Mouse (Mus musculus) left cerebral cortex, adult 18-20 months (tissue): ENCODE data around the gene Ccl6. TPM values are rescaled to one million over a fixed set of nuclear protein-coding genes. Genes with fewer than 3 reads are reported as not detected.

Experiments
- DNase-seq, 2 experiments: peaks; one replicate each; pipeline ENCODE4 v3.0.0; 2021 to 2022; ENCODE audit warnings: low spot score in 2 of 2, mixed read lengths in 1 of 2
- total RNA-seq, 2 experiments: library from RNA; stranded (reverse); gene quantifications; 2 replicates each; pipeline ENCODE4 v1.2.3; 2021

Ccl6 gene
- total RNA-seq, 2 experiments from 2014 or later: 0.75 to 0.98 TPM

GRCm38 (mm10) chr11:83598207-83598837 is 5.4 kb upstream of the Ccl6 start:
- DNase-seq: no peak

- no peak for DNase-seq
Observed at GRCm38 (mm10) chr11:83597796-83598195, 4.9 kb upstream of the Ccl6 start.

GRCm38 (mm10) chr11:83595669-83596455 is 3.0 kb upstream of the Ccl6 start:
- DNase-seq: no peak

GRCm38 (mm10) chr11:83593453-83593852 is 566 bp upstream of the Ccl6 start:
- no peak for DNase-seq

DNA sequence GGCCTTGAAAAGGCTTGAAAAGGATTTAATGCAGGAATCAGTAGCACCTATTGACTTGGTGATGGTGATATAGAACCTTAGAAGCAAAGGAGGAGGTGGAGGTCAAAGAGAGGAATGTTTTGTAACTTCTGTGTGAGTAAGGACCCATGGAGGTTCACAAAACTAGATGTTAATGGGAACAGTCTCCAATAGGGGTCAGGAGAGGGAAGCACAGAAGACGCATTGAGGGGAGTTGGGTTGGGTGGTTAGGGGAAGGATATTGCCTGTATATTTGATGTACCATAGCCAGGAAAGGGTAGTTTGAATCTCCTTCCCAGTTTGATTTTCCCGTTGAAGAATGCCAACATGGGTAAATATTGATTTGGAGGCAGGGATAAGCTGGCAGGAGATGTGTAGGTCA is 8.7 kb downstream of the Ccl6 start:
- no peak for DNase-seq

GRCm38 (mm10) chr11:83583450-83583754 is 9.5 kb downstream of the Ccl6 start:
- DNase-seq: no peak

GRCm38 (mm10) chr11:83582626-83583449 is 10.0 kb downstream of the Ccl6 start:
- no peak for DNase-seq

DNA sequence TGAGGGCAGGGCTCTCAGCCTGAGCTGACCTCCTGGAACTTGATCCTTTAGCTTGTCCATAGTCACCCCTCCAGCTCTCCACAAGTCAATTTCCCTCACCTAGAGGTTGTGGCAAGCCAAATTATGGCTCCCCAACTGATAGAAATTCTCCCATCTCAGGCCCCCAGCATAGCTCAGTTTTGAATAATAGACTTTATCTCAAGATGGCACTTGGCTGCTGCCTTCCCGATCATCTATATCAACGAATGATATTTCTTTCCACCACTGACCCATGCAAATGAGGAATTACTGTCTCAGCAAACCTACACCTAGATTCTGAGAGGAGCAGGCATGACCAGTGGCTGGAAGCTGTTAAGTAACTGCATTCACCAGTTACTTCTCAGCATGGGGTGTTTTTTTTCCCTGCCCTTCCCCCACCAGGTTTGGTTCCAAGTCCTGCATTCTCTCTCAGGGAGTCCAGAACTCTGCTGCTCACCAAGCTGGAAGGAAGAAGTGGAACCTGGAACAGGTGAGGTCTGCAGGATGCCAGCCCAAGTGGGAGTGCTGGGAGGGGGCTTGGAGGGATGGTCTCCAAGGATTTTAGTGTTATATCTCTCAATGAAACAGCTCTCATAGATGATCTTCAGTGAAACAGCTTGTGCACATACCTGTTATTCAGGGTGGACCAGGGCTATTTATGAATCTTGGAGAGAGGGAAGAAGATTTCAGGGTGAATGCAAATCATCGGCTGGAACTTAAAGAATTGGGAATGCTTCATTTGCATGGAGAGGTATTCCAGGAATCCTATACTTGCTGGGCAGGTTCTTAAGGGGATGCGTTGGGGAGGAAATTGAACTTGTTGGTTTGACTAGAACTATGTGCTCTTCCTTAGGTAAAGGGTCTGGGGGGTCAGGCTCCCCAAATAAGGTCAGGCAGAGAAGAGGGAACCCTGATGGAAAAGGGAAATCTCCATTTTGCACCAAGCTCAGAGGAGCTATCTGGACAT is 11.0 kb downstream of the Ccl6 start:
- no peak for DNase-seq

GRCm38 (mm10) chr11:83580699-83581232 is 12.1 kb downstream of the Ccl6 start:
- no peak for DNase-seq

GRCm38 (mm10) chr11:83578999-83579398 is 13.9 kb downstream of the Ccl6 start:
- no peak for DNase-seq

GRCm38 (mm10) chr11:83578186-83578760 is 14.6 kb downstream of the Ccl6 start, which contains the start of gene Ccl9:
Gene Ccl9 (minus strand): TSS chr11:83578636.
- no peak for DNase-seq

GRCm38 (mm10) chr11:83576927-83577555 is 15.8 kb downstream of the Ccl6 start:
- DNase-seq: no peak

DNA sequence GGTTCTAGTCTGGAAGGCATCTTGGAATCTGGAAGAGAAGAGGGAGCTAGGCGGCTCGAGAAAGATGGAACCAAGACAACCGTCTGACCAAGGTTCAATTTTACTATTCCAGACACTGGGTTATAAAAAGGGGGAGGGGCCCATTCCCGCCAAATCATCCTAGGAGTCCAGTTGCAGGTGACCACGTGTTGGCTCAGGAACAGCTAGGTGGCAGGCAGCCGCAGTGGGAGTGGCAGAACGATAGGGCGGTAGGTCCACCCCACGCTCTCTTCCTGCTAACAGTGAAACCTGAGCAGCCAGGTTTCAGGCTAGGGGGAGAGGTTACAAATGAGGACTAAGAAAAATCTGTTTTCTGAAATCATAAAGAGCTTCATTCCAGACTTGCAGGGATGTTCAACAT is 20.1 kb downstream of the Ccl6 start:
- DNase-seq: no peak

DNA sequence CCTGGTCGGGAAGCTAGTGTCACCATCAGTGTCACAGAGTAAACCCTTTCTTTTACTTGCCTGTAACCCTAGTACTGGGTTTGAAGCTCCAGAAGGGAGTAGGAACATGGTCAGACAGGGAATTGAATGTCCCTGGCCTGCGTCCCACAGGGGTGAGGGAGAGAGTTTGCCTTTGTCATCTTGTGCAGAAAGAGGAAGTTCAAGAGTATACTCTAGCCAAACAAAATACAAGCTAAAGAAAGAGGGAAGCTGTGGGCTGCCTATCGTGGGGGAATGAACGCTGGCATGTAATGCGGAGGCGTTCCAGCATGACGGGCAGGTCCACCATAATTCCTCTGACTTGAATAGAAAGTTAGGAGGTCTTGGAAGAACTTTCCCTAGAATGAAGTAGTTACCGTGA is 20.7 kb downstream of the Ccl6 start:
- no peak for DNase-seq

GRCm38 (mm10) chr11:83570189-83570588 is 22.7 kb downstream of the Ccl6 start:
- no peak for DNase-seq

GRCm38 (mm10) chr11:83569249-83569648 is 23.6 kb downstream of the Ccl6 start:
- DNase-seq: no peak

DNA sequence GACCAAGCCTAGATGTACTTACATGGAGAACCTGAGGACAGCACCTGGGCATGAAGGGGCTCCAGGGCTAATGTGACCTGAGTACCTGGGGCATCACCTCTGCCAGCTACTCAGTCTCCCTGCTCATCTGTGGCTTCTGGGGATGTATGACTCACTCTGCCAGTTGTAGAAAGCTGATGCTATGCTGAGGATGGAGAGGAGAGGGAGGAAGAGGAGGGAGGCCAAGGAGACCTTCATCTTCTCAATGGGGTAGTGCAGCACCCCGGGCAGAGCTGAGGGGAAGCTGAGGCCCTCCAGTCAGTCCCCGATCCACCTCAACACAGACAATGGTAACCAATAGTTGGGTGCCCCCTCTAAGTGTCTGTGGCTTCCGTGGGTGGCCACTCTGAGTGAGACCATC is 24.1 kb downstream of the Ccl6 start:
- DNase-seq: no peak

DNA sequence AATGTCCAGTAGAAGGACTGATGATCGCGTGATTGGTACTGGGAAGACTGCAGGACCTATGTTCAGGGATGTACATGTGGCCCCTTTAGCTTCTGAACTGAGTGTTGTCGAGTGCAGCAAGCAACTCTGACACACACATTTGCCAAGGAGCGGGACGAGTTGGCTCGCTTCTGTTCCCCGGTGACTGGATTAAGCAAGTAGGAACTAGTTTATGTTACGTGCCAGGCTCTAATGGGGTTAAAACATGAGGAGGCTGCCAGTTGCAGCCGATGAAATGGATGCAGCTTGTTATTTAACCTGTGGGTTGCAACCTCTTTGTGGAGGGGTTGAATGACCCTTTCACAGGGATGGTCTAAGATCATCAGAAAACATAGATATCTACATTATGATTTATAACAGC is 24.8 kb downstream of the Ccl6 start:
- DNase-seq: no peak

DNA sequence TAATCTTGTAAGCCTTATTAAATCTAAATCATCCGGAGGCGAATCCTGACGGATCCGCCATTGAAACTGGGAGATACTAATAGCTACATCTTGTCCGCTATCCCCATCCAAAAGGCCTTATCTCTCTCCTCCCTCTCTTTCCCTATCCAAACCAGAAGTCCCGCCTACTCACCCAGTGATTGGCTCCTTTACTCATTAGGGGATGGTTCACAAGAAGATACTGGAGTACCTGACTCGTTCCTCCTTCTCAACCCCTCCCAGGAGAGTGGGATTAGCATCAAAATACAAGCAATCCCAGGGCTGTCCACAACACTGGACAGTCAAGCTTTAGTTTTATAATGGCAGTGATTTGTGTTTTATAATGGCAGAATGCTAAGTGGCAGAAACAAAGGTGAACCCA is 25.6 kb downstream of the Ccl6 start:
- DNase-seq: no peak

- no peak for DNase-seq
Observed at GRCm38 (mm10) chr11:83566617-83567016, 26.3 kb downstream of the Ccl6 start.
